Mouse (Mus musculus) layer of hippocampus, postnatal 25 days (tissue): ENCODE measurements around the gene A2ml1. TPM values are rescaled to one million over a fixed set of nuclear protein-coding genes. Genes with fewer than 3 reads are reported as not detected.

ENCODE experiments used
- total RNA-seq, 2 experiments: library from RNA; stranded (reverse); gene quantifications; 2 replicates each; pipeline ENCODE4 v1.2.3; 2021

A2ml1 gene
- total RNA-seq, 2 experiments from 2014 or later, result 11.1 to 14.6 TPM

Other genes with a start within 250 kb of the A2ml1 start
- 10 to 100 TPM; 21.9 to 22.9 TPM for gene Tulp3, start 225.8 kb downstream of the A2ml1 start, total RNA-seq
- gene Rhno1, start 218.7 kb downstream of the A2ml1 start, total RNA-seq, result 10 to 100 TPM; 19.5 to 20.3 TPM
- gene Foxm1, start 218.6 kb downstream of the A2ml1 start, total RNA-seq, result 1 to 10 TPM; 1.6 to 2.0 TPM
- gene Tex52, start 206.2 kb downstream of the A2ml1 start, total RNA-seq, result 1 to 10 TPM in 1 of 2 experiments, under 1 TPM in 1; 0.94 to 1.2 TPM
- not detected for gene Gm44596, start 206.1 kb downstream of the A2ml1 start, total RNA-seq
- gene Nrip2, start 182.3 kb downstream of the A2ml1 start, total RNA-seq, result 10 to 100 TPM; 15.6 to 18.6 TPM
- gene Itfg2, start 156.7 kb downstream of the A2ml1 start, total RNA-seq, result 10 to 100 TPM; 19.8 to 25.3 TPM
- gene Fkbp4, start 142.9 kb downstream of the A2ml1 start, total RNA-seq, result 100 to 1,000 TPM; 107 to 120 TPM
- not detected for gene Pzp, start 54.9 kb downstream of the A2ml1 start, total RNA-seq
- not detected for gene Klrb1a, start 41.9 kb upstream of the A2ml1 start, total RNA-seq
- not detected for gene Clec2h, start 80.8 kb upstream of the A2ml1 start, total RNA-seq
- gene Klrb1, start 141.5 kb upstream of the A2ml1 start, total RNA-seq, result 1 to 10 TPM; 1.2 to 1.4 TPM
- not detected for gene Klrb1c, start 207.6 kb upstream of the A2ml1 start, total RNA-seq
- gene Gm44511, start 244.7 kb upstream of the A2ml1 start, total RNA-seq, result not detected
- not detected for gene Klrb1b, start 244.7 kb upstream of the A2ml1 start, total RNA-seq